Mouse (Mus musculus) brain, embryonic 14.5 days (tissue): ENCODE measurements around the gene Pus10.

ENCODE experiments used
- CTCF ChIP-seq: fragments of 200-500 bp; IDR thresholded peaks from 2 replicates; pipeline ENCODE4 v1.5.1; 2012; ENCODE audit warnings: inconsistent platforms, mild to moderate bottlenecking, moderate library complexity, borderline replicate concordance; ENCODE audit not compliant: insufficient read depth, insufficient read length; ENCODE audit errors: extremely low read depth
- POLR2A ChIP-seq: fragments of 200-500 bp; IDR thresholded peaks from 2 replicates; pipeline ENCODE4 v1.6.1; 2012; ENCODE audit warnings: mild to moderate bottlenecking, inconsistent platforms, borderline replicate concordance; ENCODE audit not compliant: poor library complexity, insufficient read depth, insufficient read length, severe bottlenecking; ENCODE audit errors: extremely low read depth

DNA sequence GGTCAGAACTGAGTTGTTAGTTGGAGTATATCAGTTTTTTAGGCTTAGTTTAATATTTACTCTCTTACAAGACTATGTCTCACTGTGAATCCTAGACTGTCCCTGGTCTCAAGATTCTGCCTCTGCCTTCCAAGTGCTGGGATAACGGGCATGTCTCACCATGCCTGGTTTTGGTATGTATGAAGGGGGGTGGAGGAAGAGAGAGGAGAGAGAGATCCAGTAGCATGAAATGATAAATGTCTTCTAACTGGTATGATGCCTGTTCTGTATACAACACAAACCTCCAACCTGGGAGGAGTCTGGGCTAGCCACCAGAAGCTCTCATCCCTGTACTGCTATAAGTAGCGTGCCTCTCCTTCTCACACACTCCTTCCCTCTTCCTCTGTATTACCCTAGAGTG is 61.0 kb downstream of the Pus10 start:
- TF ChIP-seq CTCF (no peak), POLR2A (no peak)
